ENCODE assay signal across 9 mouse cellular contexts in the genomic region with DNA sequence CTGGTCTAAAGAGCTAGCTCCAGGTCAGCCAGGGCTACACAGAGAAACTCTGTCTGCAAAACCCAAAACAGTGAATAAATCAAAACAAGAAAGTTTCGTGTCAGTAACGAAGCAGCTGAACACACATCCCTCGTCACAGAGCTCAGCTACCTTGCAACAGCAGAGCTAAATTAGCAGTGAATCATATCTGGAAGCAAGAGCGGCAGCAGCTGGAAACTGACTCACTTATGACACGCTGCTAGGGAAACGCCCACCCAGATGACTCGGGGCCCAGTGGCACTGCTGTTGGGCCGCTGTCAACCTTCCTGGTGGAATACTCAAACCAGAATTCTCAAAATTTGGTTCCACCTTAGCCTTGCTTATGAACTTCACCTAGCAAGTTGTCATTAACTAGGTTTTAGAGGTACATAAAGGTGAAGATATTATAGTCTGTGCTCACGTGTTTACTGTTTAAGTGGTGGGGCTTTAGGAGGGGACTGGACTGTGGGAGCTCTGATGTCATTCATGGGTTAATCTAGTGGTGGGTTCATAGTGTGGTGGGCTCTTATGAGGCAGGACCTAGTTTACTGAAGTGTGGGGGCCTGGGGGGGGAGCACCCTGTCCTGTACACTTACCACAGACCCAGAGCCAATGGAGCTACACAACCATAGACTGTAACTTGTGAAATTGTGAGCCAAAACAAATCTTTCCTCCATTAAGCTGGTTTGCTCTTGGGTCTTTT. TPM values are rescaled to one million over a fixed set of nuclear protein-coding genes. Genes with fewer than 3 reads are reported as not detected.
DNase-seq lines count a peak whose midpoint lies in the region; ATAC-seq lines count a peak whose summit lies in the region.
"Had no signal": no experiment of that assay in that cellular context is flagged by ENCODE, and none has a peak within 500 bp of the region (broad histone marks: within the 10 kb centered on the region; RNA-seq: fewer than 3 reads in every experiment).

No protein-coding gene starts in this region.

- peaks cover 40% of the 10 kb centered on the region for H3K4me1 ChIP-seq in kidney, embryonic 15.5 days
- no peaks in the 10 kb centered on the region; the same call in 1 of the 2 replicates for H3K4me1 ChIP-seq in forebrain, embryonic 16.5 days (replicated peaks; ENCODE audit: control insufficient read depth, insufficient read depth, low read length)
- H3K4me1 ChIP-seq: neural tube, embryonic 12.5 days had no signal

- 26% methylated on average over 9 of the region's 9 CpGs for WGBS in kidney, embryonic 15.5 days
- WGBS in forebrain, embryonic 16.5 days: 73% methylated on average over 9 of the region's 9 CpGs

- H3K9me3 ChIP-seq in kidney, embryonic 15.5 days (replicated peaks): no peaks in the 10 kb centered on the region
- H3K9me3 ChIP-seq in forebrain, embryonic 16.5 days (ENCODE audit: control insufficient read depth, low read length): no peaks in the 10 kb centered on the region
- H3K9me3 ChIP-seq: neural tube, embryonic 12.5 days had no signal

- intact Hi-C loops in heart, postnatal 10 days (cut with DNase I): no loop called here

- no peak overlapping the region for H3K4me3 ChIP-seq in kidney, embryonic 15.5 days (replicated peaks)
- no peak overlapping the region for H3K4me3 ChIP-seq in forebrain, embryonic 16.5 days (replicated peaks; ENCODE audit: low read length)
- H3K4me3 ChIP-seq: neural tube, embryonic 12.5 days had no signal

- peak overlapping the region; percentile 89 for H3K27ac ChIP-seq in kidney, embryonic 15.5 days
- no peak overlapping the region for H3K27ac ChIP-seq in forebrain, embryonic 16.5 days (ENCODE audit: low read length)
- H3K27ac ChIP-seq: neural tube, embryonic 12.5 days had no signal

- DNase-seq in kidney, postnatal 25 days: no peak
- DNase-seq in adrenal gland, adult 18-20 months (ENCODE audit: low spot score in 2 of 2): peak; percentile 35 to 44
- peak; percentile 58 to 64 for DNase-seq in heart, postnatal 10 days
- peak; percentile 58 for DNase-seq in lung, postnatal 36 days
- no peak for DNase-seq in thymus, postnatal 10 days (ENCODE audit: low spot score in 2 of 2)
- no peak for DNase-seq in thymus, postnatal 0 days (ENCODE audit: low spot score)

- H3K9ac ChIP-seq in kidney, embryonic 15.5 days: no peak overlapping the region
- no peak overlapping the region for H3K9ac ChIP-seq in forebrain, embryonic 16.5 days (replicated peaks; ENCODE audit: low read depth, low read length)
- H3K9ac ChIP-seq: neural tube, embryonic 12.5 days had no signal

- H3K4me2 ChIP-seq in kidney, embryonic 15.5 days: 0 out of 2 replicates have a peak overlapping the region, but pooled peaks have one; percentile 10
- H3K4me2 ChIP-seq in forebrain, embryonic 16.5 days (ENCODE audit: low read length): no peak overlapping the region
- H3K4me2 ChIP-seq: neural tube, embryonic 12.5 days had no signal

- H3K27me3 ChIP-seq in kidney, embryonic 15.5 days: no peaks in the 10 kb centered on the region
- no peaks in the 10 kb centered on the region for H3K27me3 ChIP-seq in forebrain, embryonic 16.5 days (replicated peaks; ENCODE audit: control insufficient read depth, insufficient read depth, low read length)
- H3K27me3 ChIP-seq: neural tube, embryonic 12.5 days had no signal

- H3K36me3 ChIP-seq in kidney, embryonic 15.5 days: no peaks in the 10 kb centered on the region
- H3K36me3 ChIP-seq in forebrain, embryonic 16.5 days (ENCODE audit: control insufficient read depth, insufficient read depth): no peaks in the 10 kb centered on the region
- H3K36me3 ChIP-seq: neural tube, embryonic 12.5 days had no signal

- ATAC-seq in kidney, embryonic 15.5 days (replicated peaks; ENCODE audit: low FRiP score): peak; percentile 67
- no peak for ATAC-seq in forebrain, embryonic 16.5 days

RNA-seq across cellular contexts. Expression of a gene that starts 55.3 kb away (rescaled TPM):
- 18.5 and 20.9 TPM in 2 replicates for polyA plus RNA-seq in kidney, embryonic 15.5 days (2015; fragmentation: Nextera tagmentation; extraction: Ambion mirVana)
- total RNA-seq in adrenal gland, adult 18-20 months (2021): 10 to 100 TPM; 70.2 to 94.7 TPM
- 10 to 100 TPM; 93.1 to 93.3 TPM for total RNA-seq in heart, postnatal 10 days (2021)
- 30.3 and 31.9 TPM in 2 replicates for polyA plus RNA-seq in forebrain, embryonic 16.5 days (2015; fragmentation: Nextera tagmentation; extraction: Ambion mirVana)
- polyA plus RNA-seq in thymus, postnatal 0 days (2015; fragmentation: Nextera tagmentation; extraction: Ambion mirVana): 17.7 and 18.0 TPM in 2 replicates

Comparison
In these comparisons a context has a peak if more than half of its experiments do, and no peak if none do; other contexts are left out.
1. DNase-seq: peak in adrenal gland, adult 18-20 months (2 of 2), heart, postnatal 10 days (2 of 2) and lung, postnatal 36 days (single experiment); none in kidney, postnatal 25 days (0 of 2), thymus, postnatal 10 days (0 of 2) and thymus, postnatal 0 days (single experiment).